Mouse (Mus musculus) erythroblast, adult 5-6 weeks (primary cell): Measurements from ENCODE around the gene Chd2. TPM values are rescaled to one million over a fixed set of nuclear protein-coding genes. Genes with fewer than 3 reads are reported as not detected.

ENCODE experiments used
- ATAC-seq: replicated peaks from 2 replicates; pipeline ENCODE4 v1.8.0; 2016; ENCODE audit warnings: moderate number of reproducible peaks, mild to moderate bottlenecking, moderate TSS enrichment, inconsistent platforms; ENCODE audit not compliant: poor library complexity, low FRiP score, severe bottlenecking
- total RNA-seq, 2 experiments: library from RNA; stranded (forward) in 1 of 2; stranded (reverse) in 1 of 2; fragments of 150-400 nt in 1 of 2; fragments of 200-764, 138-1000 nt in 1 of 2; gene quantifications; 2 replicates each; pipeline versions ENCODE4 v1.2.3 to v1.2.4; 2015 to 2017; ENCODE audit warnings: low replicate concordance in 2 of 2

Gene Chd2
- total RNA-seq, 2 experiments from 2014 or later = 125 to 546 TPM

DNA sequence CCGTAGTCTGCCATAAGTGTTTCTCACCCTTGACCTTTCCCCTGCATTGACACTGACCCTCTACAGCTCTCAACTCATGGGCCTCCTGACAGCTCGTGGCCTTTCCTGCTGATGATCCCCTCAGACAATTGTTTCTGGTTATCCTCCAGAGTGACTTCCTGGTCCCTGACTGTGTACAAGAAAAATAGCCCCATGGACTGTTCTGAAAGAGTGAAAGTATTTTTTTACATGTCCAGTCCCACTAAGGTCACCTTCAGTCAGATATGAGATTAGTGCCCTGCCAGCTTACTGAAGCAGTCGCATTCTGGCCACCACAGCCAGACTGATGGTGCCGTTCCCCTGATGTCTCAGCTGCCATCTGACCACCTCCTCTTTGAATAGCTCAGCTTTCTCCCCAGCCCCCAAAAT lies 26.1 kb upstream of the Chd2 start:
- ATAC-seq = no peak

- ATAC-seq = no peak
These were observed 22.5 kb upstream of the Chd2 start for GRCm38 (mm10) chr7:73564131-73564530.

GRCm38 (mm10) chr7:73561492-73562055 lies 19.9 kb upstream of the Chd2 start:
- no peak for ATAC-seq

DNA sequence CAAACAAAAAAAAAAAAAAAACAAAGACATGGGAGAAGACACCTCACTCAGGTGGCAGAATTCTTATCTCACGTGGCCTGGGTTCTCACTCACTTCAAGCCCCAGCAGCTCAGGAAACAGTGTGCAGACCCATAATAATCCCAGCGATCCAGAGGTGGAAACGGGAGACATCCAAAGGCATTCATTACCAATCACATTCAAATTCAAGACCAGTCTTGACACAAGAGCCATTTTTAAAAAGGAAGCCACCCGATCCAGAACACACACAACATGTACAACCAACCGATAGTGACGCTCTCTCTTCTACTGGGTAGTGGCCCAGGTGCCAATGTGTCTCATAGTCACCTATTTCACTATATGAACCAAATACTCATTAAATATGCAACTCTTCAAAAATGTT lies 19.2 kb upstream of the Chd2 start:
- no peak for ATAC-seq

DNA sequence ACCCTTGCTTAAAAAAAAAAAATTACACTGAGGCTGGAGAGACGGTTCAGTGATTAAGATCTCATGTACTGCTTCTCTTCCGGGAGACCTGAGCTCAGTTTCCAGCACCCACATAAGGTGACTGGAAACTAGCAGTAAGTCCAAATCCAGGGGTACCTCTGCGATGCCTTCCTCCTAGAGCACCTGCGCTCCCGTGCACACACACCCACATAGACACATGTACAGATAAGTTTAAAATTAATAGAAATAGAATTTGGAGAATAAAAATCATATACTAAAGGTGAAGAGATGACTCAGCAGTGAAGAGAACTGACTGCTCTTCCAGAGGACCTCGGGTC lies 18.2 kb upstream of the Chd2 start:
- ATAC-seq = no peak

DNA sequence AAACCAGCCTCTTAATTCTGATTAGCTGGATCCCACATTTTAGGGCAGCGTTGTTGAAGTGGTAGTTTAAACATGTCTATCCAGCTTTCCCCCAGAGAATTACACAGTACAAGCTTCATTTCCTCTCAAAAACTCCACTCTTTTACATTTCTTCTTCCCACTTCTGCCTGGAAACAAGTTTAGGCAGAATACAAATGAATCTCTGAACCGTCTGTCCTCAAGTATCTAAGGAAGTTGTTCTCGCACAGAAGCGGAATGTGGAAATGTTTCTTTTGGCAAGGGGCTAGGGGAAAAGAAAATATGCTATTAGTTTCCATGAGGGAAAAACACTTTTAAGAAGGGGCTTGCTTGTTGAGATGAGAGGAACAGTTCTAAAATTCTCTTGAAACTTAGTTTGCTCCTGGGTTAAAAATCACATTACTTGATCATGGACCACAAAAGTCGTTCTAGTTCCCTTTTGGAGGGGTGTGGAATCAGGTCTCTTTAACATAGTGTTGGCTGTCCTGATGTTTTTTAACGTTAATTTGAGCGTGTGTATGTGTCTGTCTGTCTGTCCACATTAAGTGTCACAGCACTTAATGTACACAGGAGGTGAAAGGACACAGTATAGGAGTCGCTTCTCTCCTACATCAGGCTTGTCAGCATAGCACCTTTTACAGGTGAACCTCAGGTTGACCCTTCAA lies 17.7 kb upstream of the Chd2 start:
- peak; percentile 7; the same call in 1 of the 2 replicates for ATAC-seq

- ATAC-seq = peak; percentile 92
These were observed 16.9 kb upstream of the Chd2 start for GRCm38 (mm10) chr7:73558293-73559169.

DNA sequence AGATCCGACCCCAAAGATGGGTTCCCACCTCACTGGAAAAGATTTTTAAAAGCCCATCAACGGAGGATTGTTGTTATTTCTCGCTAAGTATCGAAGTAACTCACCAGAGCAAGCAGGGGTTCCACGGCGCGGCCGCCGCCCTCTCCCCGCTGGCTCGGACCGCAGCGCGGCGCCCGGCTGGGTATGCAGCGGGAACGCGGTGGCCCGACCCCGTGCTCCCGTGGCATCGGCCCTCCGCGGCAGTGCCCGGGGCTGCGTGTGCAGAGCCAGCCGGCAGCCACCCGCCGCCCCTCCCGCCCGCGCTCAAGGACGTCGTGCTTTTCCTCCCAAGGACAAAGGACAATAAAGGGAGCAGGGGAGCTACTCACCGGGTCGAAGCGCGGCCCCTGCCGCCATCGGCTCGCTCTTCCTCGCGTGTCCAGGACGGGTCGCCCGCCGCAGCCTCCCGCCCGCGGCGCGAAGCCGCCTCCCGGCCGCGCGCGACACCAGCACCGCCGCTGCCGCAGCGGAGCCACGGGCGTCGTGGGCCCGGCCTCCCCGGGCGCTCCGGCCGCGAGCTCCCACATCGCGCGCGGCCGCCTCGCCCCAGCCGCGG lies 16.1 kb upstream of the Chd2 start:
- peak; percentile 19; the same call in 1 of the 2 replicates for ATAC-seq

DNA sequence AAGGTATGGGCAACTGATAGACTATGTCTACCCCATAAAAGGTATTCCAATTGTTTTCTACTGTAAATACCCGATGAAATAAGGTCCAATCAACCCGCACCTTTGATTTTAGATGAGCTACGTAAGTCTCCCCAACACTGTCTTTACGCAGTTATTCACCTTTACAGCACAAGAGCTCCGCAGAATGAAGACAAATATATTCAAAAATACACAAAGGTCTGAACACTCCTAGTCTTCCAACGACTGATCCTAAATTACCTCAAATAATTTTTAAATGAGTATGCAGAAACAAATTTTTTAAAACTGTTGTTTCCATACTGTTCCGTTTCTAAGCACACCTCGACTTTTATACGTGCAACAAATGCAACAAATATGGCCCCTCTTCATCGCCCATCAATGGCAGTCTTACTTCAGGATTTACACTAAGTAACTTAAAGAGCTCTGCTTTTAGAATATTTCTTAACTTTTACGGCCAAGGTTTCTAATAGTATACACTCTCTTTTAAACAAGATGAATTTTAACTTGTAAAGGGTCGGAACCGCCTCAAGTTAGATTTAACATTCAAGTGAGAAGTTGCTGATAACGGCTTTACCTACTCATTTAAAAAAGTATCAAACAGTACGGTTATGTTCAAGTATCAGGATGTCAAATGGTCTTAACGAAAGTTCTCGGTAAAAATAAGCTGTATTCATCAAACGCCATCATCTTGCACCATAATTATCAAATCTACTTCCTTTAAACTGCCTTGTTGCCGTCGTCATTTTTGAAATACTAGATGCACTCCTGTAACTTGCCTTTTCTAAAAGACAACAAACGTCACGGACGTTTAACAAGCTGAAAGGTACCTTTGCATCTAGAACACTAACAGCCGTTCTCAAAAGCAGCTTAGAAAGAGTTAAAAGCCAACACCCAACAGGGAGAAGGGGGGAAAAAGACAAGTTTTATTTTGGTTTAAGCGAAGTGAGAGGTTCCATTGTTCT lies 15.3 kb upstream of the Chd2 start:
- ATAC-seq = no peak

DNA sequence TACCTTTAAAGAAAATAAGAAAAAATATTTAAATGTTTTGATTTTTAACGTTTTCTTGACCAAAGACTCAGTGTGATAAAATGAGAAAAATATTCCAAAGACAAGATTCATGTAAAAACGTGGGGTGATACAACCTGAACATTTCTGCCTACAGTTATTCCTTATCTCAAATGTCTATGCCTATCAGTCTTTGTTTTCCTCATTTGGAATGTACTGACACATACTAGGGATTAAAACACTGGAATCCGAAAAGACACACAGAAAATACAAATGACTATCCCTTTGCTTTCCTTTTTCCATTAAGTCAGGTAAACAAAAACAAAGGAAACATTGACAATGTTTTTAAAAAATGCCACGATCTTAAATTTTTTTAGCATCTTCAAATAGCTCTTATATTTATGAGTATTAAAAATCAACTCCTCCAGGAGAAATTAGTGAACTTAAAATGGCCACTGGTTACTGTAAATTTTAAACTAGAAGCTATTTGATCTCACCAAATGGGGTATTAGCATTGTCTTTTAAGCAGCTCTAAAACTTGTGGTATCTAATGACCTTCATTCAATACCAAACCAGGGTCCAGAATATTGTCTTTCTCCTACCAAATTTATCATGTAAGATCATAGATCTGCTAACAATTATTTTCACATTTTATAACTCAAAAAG lies 14.4 kb upstream of the Chd2 start:
- ATAC-seq = no peak

DNA sequence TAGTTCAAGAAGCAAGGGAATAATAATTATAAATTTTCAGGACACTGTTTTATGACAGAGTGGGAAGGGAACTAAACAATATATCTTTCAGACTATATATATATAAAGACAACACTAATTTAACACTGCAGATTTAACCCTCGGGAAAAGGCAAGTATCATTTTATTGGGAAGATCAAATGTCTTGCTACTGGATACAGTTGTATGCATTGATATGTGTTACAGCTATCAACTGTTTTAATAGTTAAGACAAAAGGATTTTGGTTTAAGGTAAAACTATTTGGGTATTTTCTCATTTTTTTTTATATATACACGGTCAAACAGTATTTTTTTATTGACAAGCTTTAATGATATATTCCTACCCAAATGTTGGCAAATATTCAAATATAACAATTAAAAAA lies 13.2 kb upstream of the Chd2 start:
- ATAC-seq = no peak

GRCm38 (mm10) chr7:73553160-73553559 lies 11.5 kb upstream of the Chd2 start:
- no peak for ATAC-seq

GRCm38 (mm10) chr7:73552054-73552750 lies 10.6 kb upstream of the Chd2 start:
- ATAC-seq = peak; percentile 94

DNA sequence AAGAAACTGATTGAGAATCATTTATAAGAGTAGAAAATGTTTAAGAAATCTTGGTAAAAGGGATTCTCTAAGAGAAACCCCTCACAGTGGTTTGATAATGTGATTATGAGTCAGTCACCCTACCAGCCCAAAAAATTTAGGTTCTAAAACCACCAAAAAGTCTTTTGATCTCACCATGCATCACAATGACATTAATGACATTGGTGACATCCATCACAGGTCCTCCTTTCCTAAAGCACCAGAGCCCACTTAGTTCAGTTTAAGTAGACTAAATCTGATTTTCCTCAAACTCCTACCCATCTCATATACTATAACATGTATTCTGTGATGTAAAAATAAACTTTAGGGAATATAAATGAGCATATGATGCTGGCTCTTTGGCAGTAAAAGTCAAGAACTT lies 9.7 kb upstream of the Chd2 start:
- no peak for ATAC-seq

DNA sequence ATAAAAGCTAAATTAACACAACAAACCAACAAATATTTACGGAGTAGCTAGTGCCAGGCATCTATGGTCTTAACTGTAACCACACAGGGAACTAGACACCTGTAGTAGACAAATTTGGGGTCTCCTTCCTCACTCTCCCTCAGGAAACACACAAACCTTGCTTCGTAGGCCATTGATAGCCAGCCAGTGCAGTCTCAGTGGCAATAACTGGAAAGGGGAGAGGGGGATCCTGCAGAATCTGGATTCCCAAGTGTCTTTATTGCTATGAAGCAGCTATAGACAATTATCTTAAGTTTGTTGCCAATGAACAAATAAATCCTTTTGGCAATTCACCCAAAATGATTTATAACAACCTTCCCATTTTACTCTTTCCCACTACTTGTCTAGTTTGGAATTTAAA lies 6.4 kb upstream of the Chd2 start:
- ATAC-seq = no peak

DNA sequence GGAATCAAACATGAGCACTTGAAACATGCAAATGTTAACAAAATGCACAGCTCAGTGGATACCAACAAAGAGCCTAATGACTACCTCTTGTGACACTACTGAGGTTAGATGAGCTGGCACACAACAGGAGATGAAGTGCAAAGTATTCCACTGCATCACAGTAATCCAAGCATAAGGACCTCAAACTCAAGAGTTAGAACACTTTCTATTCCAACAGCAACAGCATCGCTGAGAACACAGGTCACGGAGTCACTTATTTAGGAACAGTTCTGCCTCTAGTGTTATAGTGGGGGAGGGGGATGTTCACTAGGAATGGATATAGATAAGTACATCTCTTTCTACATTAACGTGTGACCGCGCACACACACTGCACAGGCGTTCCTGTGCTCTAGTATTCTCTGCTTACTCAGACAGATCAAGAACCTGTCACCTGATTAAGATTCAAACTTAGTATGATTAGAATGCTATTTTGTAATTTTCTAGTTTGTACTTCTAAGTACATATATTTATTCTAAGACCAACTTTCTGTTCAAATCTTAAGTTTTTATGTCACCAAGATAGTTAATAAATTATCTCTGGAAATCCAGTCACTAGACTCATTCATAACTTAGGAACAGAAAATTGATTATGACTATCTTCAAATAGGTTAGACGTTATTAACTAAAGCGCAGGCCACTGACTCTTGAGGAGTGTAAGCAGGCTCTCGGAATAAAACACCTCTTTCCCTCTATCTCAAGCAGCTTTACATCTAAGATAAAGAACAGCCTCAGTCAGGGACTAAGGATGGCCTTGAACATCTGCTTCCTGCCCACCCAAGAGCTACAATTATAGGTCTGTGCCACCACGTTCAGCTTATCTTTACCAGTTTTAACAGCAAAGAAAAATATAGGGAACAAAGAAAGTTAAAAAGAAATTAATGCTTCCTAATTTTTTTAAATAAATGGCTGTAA lies 5.2 kb upstream of the Chd2 start:
- ATAC-seq = no peak

DNA sequence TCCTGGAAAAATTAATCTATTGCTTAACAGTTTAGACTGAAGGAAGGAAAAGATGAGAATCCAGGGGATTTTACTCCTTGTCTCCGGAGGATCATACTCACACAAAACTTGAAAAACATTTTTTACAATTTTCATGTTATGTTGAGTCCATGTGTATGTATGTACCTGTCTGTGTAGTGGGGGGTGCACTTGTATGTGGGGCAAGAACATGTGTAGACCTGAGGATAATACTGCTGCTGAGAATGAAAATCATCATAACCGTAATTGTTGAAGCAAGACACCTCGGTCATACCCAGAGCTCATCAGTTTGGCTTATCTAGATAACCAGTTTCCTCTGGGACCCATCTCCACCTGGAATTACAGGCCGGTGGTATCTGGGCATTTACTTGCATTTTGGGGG lies 3.4 kb upstream of the Chd2 start:
- no peak for ATAC-seq
